ENCODE assay signal across 9 mouse cellular contexts in the genomic region with DNA sequence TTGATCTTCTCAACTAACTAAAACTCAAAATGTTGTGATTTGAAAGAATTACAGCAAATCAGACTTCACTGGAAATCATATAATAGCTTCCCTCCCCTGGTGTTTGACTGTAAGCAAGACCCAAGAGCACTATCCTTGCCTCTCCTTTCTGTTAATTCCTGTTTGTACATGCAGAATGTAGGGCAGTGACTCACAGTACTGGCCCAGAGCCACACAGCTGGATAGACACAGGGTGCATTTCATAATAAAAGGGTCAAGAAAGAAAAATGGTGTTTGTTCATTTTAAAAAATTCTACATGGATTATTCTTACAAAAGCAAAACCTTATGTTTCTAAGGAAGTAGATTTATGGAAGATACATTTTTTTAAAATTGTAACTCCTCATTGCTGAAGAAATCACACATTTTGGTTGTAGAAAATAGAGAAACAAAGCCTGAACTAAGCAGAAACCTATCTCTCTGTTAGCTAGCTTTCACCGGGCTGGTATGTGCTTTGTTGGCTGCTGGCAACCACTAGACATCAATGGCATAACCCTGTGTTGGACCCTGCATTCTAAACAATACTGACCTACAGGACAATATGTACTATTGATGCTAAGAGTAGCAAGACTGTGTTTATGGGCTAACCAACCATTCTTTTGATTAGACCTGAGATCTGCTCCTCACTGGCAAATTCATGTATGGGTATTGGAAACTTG.
DNase-seq lines count a peak whose midpoint lies in the region; ATAC-seq lines count a peak whose summit lies in the region.
"Had no signal": no experiment of that assay in that cellular context is flagged by ENCODE, and none has a peak within 500 bp of the region (broad histone marks: within the 10 kb centered on the region; RNA-seq: fewer than 3 reads in every experiment).

No protein-coding gene starts in this region.

- no peaks in the 10 kb centered on the region for H3K36me3 ChIP-seq in heart, embryonic 13.5 days
- no peaks in the 10 kb centered on the region for H3K36me3 ChIP-seq in lung, embryonic 15.5 days
- H3K36me3 ChIP-seq: neural tube, embryonic 13.5 days had no signal

- DNase-seq in NIH3T3 (ENCODE audit: low read depth): peak; percentile 97
- DNase-seq in adrenal gland, adult 8-10 months: peak; percentile 78
- DNase-seq in spleen, adult 12 weeks (ENCODE audit: low spot score): no peak
- DNase-seq in right cerebral cortex, postnatal 4 days: no peak
- DNase-seq in layer of hippocampus, postnatal 25 days (ENCODE audit: extremely low spot score in 1 of 2, low spot score in 1 of 2): no peak

- peaks cover 25% of the 10 kb centered on the region for H3K4me1 ChIP-seq in heart, embryonic 13.5 days
- H3K4me1 ChIP-seq in lung, embryonic 15.5 days: peaks cover 16% of the 10 kb centered on the region
- H3K4me1 ChIP-seq: neural tube, embryonic 13.5 days had no signal

- H3K9me3 ChIP-seq in heart, embryonic 13.5 days: 0 out of 2 replicates have a peak, but pooled peaks cover 4% of the 10 kb centered on the region
- no peaks in the 10 kb centered on the region for H3K9me3 ChIP-seq in lung, embryonic 15.5 days
- H3K9me3 ChIP-seq: neural tube, embryonic 13.5 days had no signal

- H3K27ac ChIP-seq in heart, embryonic 13.5 days (replicated peaks): peak overlapping the region; percentile 61; the same call in 1 of the 2 replicates
- H3K27ac ChIP-seq in lung, embryonic 15.5 days: peak overlapping the region; percentile 63
- H3K27ac ChIP-seq: neural tube, embryonic 13.5 days had no signal

- no peak for ATAC-seq in heart, embryonic 13.5 days (ENCODE audit: extremely low read depth, insufficient number of reproducible peaks, low FRiP score, low TSS enrichment)
- peak; percentile 90; the same call in 1 of the 2 replicates for ATAC-seq in lung, embryonic 15.5 days (ENCODE audit: borderline replicate concordance, extremely low read depth, low FRiP score, low TSS enrichment)
- no peak for ATAC-seq in megakaryocyte, adult 5-6 weeks (ENCODE audit: poor library complexity, severe bottlenecking)

- no peak overlapping the region for H3K9ac ChIP-seq in heart, embryonic 13.5 days
- no peak overlapping the region for H3K9ac ChIP-seq in lung, embryonic 15.5 days
- H3K9ac ChIP-seq: neural tube, embryonic 13.5 days had no signal

- H3K4me2 ChIP-seq in heart, embryonic 13.5 days: no peak overlapping the region
- H3K4me2 ChIP-seq in lung, embryonic 15.5 days: no peak overlapping the region
- H3K4me2 ChIP-seq: neural tube, embryonic 13.5 days had no signal

- 60% methylated on average over 1 of the region's 1 CpGs for WGBS in heart, embryonic 13.5 days
- WGBS in lung, embryonic 15.5 days: 57% methylated on average over 1 of the region's 1 CpGs

- no peaks in the 10 kb centered on the region for H3K27me3 ChIP-seq in heart, embryonic 13.5 days (replicated peaks)
- H3K27me3 ChIP-seq in lung, embryonic 15.5 days: no peaks in the 10 kb centered on the region
- H3K27me3 ChIP-seq: neural tube, embryonic 13.5 days had no signal

- H3K4me3 ChIP-seq in heart, embryonic 13.5 days: no peak overlapping the region
- H3K4me3 ChIP-seq in lung, embryonic 15.5 days: no peak overlapping the region
- H3K4me3 ChIP-seq: neural tube, embryonic 13.5 days had no signal

Comparison
In these comparisons a context has a peak if more than half of its experiments do, and no peak if none do; other contexts are left out.
1. DNase-seq: peak in NIH3T3 (single experiment) and adrenal gland, adult 8-10 months (single experiment); none in spleen, adult 12 weeks (single experiment), right cerebral cortex, postnatal 4 days (single experiment) and layer of hippocampus, postnatal 25 days (0 of 2).